Mouse (Mus musculus) stomach, embryonic 16.5 days (tissue): ENCODE data around the gene Trip4. TPM values are rescaled to one million over a fixed set of nuclear protein-coding genes. Genes with fewer than 3 reads are reported as not detected.

Experiments used
- ATAC-seq: fragments of 200-750 bp; cut with Nextera tagmentation; 2 replicates; pipeline ENCODE4 v1.8.0; 2017; ENCODE audit warnings: moderate number of reproducible peaks, moderate TSS enrichment; ENCODE audit not compliant: insufficient read depth, low FRiP score
- H3K27ac ChIP-seq: fragments of 300-500 bp; sonication (generic); 2 replicates; pipeline ENCODE4 v1.5.1; 2014; ENCODE audit warnings: low read length
- H3K27me3 ChIP-seq: fragments of 300-500 bp; sonication (generic); 2 replicates; pipeline ENCODE4 v1.6.1; 2014; ENCODE audit warnings: low read length, control low read depth, mixed read lengths; ENCODE audit not compliant: control insufficient read depth, insufficient read depth
- H3K36me3 ChIP-seq: fragments of 300-500 bp; sonication (generic); 2 replicates; pipeline ENCODE4 v1.6.1; 2014; ENCODE audit warnings: low read length; ENCODE audit not compliant: control insufficient read depth, insufficient read depth
- H3K4me1 ChIP-seq: fragments of 300-500 bp; sonication (generic); 2 replicates; pipeline ENCODE4 v1.6.1; 2014; ENCODE audit warnings: low read length, control low read depth, mixed read lengths; ENCODE audit not compliant: control insufficient read depth, insufficient read depth
- H3K4me2 ChIP-seq: fragments of 300-500 bp; sonication (generic); 2 replicates; pipeline ENCODE4 v1.6.1; 2014; ENCODE audit warnings: low read depth, low read length, mixed read lengths
- H3K4me3 ChIP-seq: fragments of 300-500 bp; sonication (generic); replicated peaks from 2 replicates; pipeline ENCODE4 v1.5.1; 2014; ENCODE audit warnings: mild to moderate bottlenecking, low read length
- H3K9ac ChIP-seq: fragments of 300-500 bp; sonication (generic); 2 replicates; pipeline ENCODE4 v1.6.1; 2014; ENCODE audit warnings: low read length
- H3K9me3 ChIP-seq: fragments of 300-500 bp; sonication (generic); replicated peaks from 2 replicates; pipeline ENCODE4 v1.6.1; 2016; ENCODE audit warnings: low read length, control low read depth; ENCODE audit not compliant: control insufficient read depth
- WGBS: fragments of 180-500 bp; shearing (Covaris S2); extraction: QIAGEN DNeasy Blood & Tissue Kit; methylation state at CpG from one replicate; pipeline ENCODE4 v1.1.7; 2014; 5-methylcytosine and 5-hydroxymethylcytosine counted together
- polyA plus RNA-seq: library from polyadenylated mRNA; unstranded; fragments of >200 nt; fragmentation: Nextera tagmentation; extraction: Ambion mirVana; gene quantifications from 2 replicates; pipeline ENCODE4 v1.2.1, GENCODE M21; 2015

Gene Trip4
- polyA plus RNA-seq, 1 experiment from 2014 or later = 29.3 TPM

GRCm38 (mm10) chr9:65829410-65829809 is 79.2 kb downstream of the Trip4 start:
- H3K9ac ChIP-seq = no peak overlapping the region
- H3K36me3 ChIP-seq = no peaks in the 10 kb centered on the region
- H3K4me2 ChIP-seq = no peak overlapping the region
- H3K27me3 ChIP-seq = no peaks in the 10 kb centered on the region
- H3K27ac ChIP-seq = no peak overlapping the region
- no peaks in the 10 kb centered on the region for H3K9me3 ChIP-seq
- no peak overlapping the region for H3K4me3 ChIP-seq
- 95% methylated on average over 1 of the region's 2 CpGs for WGBS
- no peak for ATAC-seq
- peaks cover 39% of the 10 kb centered on the region for H3K4me1 ChIP-seq

GRCm38 (mm10) chr9:65828511-65828910 is 80.1 kb downstream of the Trip4 start:
- Histone ChIP-seq H3K27ac (peak overlapping the region; percentile 98; the same call in 1 of the 2 replicates), H3K4me1 (peaks cover 43% of the 10 kb centered on the region), H3K9ac (peak overlapping the region; percentile 98; the same call in 1 of the 2 replicates), H3K27me3 (no peaks in the 10 kb centered on the region), H3K4me3 (peak overlapping the region; percentile 84), H3K36me3 (no peaks in the 10 kb centered on the region), H3K4me2 (peak overlapping the region; percentile 78), H3K9me3 (no peaks in the 10 kb centered on the region)
- no peak for ATAC-seq
- WGBS = 20% methylated on average over 3 of the region's 3 CpGs

GRCm38 (mm10) chr9:65828016-65828403 is 80.6 kb downstream of the Trip4 start:
- Histone ChIP-seq H3K27ac (peak overlapping the region; percentile 98), H3K9me3 (no peaks in the 10 kb centered on the region), H3K4me1 (peaks cover 43% of the 10 kb centered on the region), H3K9ac (peak overlapping the region; percentile 98), H3K36me3 (no peaks in the 10 kb centered on the region), H3K4me3 (peak overlapping the region; percentile 84), H3K27me3 (no peaks in the 10 kb centered on the region), H3K4me2 (peak overlapping the region; percentile 78)
- under 1% methylated on average over 13 of the region's 13 CpGs for WGBS
- ATAC-seq = peak; percentile 15; the same call in 1 of the 2 replicates

GRCm38 (mm10) chr9:65827344-65828015 is 81.1 kb downstream of the Trip4 start, which contains the start of gene Zfp609:
Zfp609 (minus strand) TSS chr9:65827564.
- H3K4me3 ChIP-seq = peak within 1 kb of the TSS; percentile 84
- H3K9ac ChIP-seq = peak within 1 kb of the TSS; percentile 98
- no peaks in the 10 kb centered on the region for H3K36me3 ChIP-seq
- peak; percentile 91 for ATAC-seq
- under 1% methylated on average over 50 of the region's 76 CpGs for WGBS
- no peaks in the 10 kb centered on the region for H3K9me3 ChIP-seq
- H3K27ac ChIP-seq = peak within 1 kb of the TSS; percentile 98
- peak within 1 kb of the TSS; percentile 78 for H3K4me2 ChIP-seq
- peaks cover 41% of the 10 kb centered on the region for H3K4me1 ChIP-seq
- no peaks in the 10 kb centered on the region for H3K27me3 ChIP-seq

- H3K36me3 ChIP-seq = no peaks in the 10 kb centered on the region
- peak overlapping the region; percentile 98 for H3K27ac ChIP-seq
- no peaks in the 10 kb centered on the region for H3K9me3 ChIP-seq
- H3K4me2 ChIP-seq = peak overlapping the region; percentile 73
- H3K27me3 ChIP-seq = no peaks in the 10 kb centered on the region
- peak overlapping the region; percentile 84 for H3K4me3 ChIP-seq
- 1% methylated on average over 25 of the region's 31 CpGs for WGBS
- H3K4me1 ChIP-seq = peaks cover 35% of the 10 kb centered on the region
- H3K9ac ChIP-seq = peak overlapping the region; percentile 98
- peak; percentile 34; the same call in 1 of the 2 replicates for ATAC-seq
Observed at GRCm38 (mm10) chr9:65826588-65827343, 81.8 kb downstream of the Trip4 start.

- no peaks in the 10 kb centered on the region for H3K9me3 ChIP-seq
- peak overlapping the region; percentile 98 for H3K27ac ChIP-seq
- peak overlapping the region; percentile 73 for H3K4me2 ChIP-seq
- peaks cover 31% of the 10 kb centered on the region for H3K4me1 ChIP-seq
- peak overlapping the region; percentile 84 for H3K4me3 ChIP-seq
- no peak; the same call in 1 of the 2 replicates for ATAC-seq
- H3K9ac ChIP-seq = peak overlapping the region; percentile 98
- H3K36me3 ChIP-seq = no peaks in the 10 kb centered on the region
- no peaks in the 10 kb centered on the region for H3K27me3 ChIP-seq
- 4% methylated on average over 4 of the region's 4 CpGs for WGBS
Observed at GRCm38 (mm10) chr9:65826226-65826587, 82.4 kb downstream of the Trip4 start.

GRCm38 (mm10) chr9:65823716-65824462 is 84.7 kb downstream of the Trip4 start:
- no peak overlapping the region for H3K9ac ChIP-seq
- no peak overlapping the region for H3K4me3 ChIP-seq
- no peaks in the 10 kb centered on the region for H3K27me3 ChIP-seq
- H3K27ac ChIP-seq = peak overlapping the region; percentile 66
- 46% methylated on average over 10 of the region's 10 CpGs for WGBS
- no peaks in the 10 kb centered on the region for H3K9me3 ChIP-seq
- H3K4me1 ChIP-seq = peaks cover 31% of the 10 kb centered on the region
- H3K36me3 ChIP-seq = no peaks in the 10 kb centered on the region
- H3K4me2 ChIP-seq = peak overlapping the region; percentile 25
- no peak for ATAC-seq

- no peak overlapping the region for H3K4me2 ChIP-seq
- no peaks in the 10 kb centered on the region for H3K36me3 ChIP-seq
- WGBS = 78% methylated on average over 4 of the region's 4 CpGs
- no peaks in the 10 kb centered on the region for H3K27me3 ChIP-seq
- H3K4me3 ChIP-seq = no peak overlapping the region
- H3K9me3 ChIP-seq = no peaks in the 10 kb centered on the region
- peaks cover 25% of the 10 kb centered on the region for H3K4me1 ChIP-seq
- no peak overlapping the region for H3K27ac ChIP-seq
- H3K9ac ChIP-seq = no peak overlapping the region
- no peak for ATAC-seq
Observed at GRCm38 (mm10) chr9:65822011-65822410, 86.6 kb downstream of the Trip4 start.
